Mouse (Mus musculus) MEL (cell line): ENCODE measurements at regions not wholly inside any gene's neighbourhood (a gene's known extent, or its start where the extent isn't known, plus 50 kb on each side); places are given as distances from the start of the nearest gene placed in this dataset.
A peak's percentile ranks its signal among the peaks of the same experiment; 100 is the strongest.

Experiments used
- DNase-seq: peaks from one replicate; pipeline ENCODE4 v3.0.0; 2011; ENCODE audit warnings: low read depth, low spot score
- H3K27ac ChIP-seq: 2 replicates; pipeline ENCODE4 v1.5.1; 2012; ENCODE audit warnings: low read depth, mild to moderate bottlenecking, control low read depth, low read length, moderate library complexity; ENCODE audit not compliant: control insufficient read depth
- H3K27me3 ChIP-seq, 2 experiments: fragments of 150-350 bp in 1 of 2; sonication (generic) in 1 of 2; 2 replicates each; pipeline ENCODE4 v1.6.1; 2012; ENCODE audit warnings: low read length in 2 of 2, mild to moderate bottlenecking in 2 of 2, improper control_type of control experiment in 1 of 2, moderate library complexity in 1 of 2; ENCODE audit not compliant: insufficient read depth in 2 of 2, control insufficient read depth in 1 of 2
- H3K36me3 ChIP-seq, 2 experiments: 2 replicates each; pipeline ENCODE4 v1.6.1; 2012 to 2014; ENCODE audit warnings: low read length in 2 of 2, improper control_type of control experiment in 1 of 2, inconsistent platforms in 1 of 2, mild to moderate bottlenecking in 1 of 2; ENCODE audit not compliant: insufficient read depth in 2 of 2, control insufficient read depth in 1 of 2
- H3K4me1 ChIP-seq, 2 experiments: fragments of 150-350 bp in 1 of 2; sonication (generic) in 1 of 2; 2 replicates each; pipeline ENCODE4 v1.6.1; 2012; ENCODE audit warnings: low read length in 2 of 2, improper control_type of control experiment in 1 of 2, mild to moderate bottlenecking in 1 of 2; ENCODE audit not compliant: insufficient read depth in 2 of 2, control insufficient read depth in 1 of 2
- H3K4me3 ChIP-seq, 2 experiments: fragments of 150-350 bp in 1 of 2; sonication (generic) in 1 of 2; 2 replicates each; pipeline ENCODE4 v1.5.1; 2012; ENCODE audit warnings: low read depth in 2 of 2, low read length in 2 of 2, mild to moderate bottlenecking in 2 of 2, moderate library complexity in 2 of 2, control low read depth in 1 of 2, improper control_type of control experiment in 1 of 2; ENCODE audit not compliant: control insufficient read depth in 1 of 2, insufficient read depth in 1 of 2
- H3K79me2 ChIP-seq: 2 replicates; pipeline ENCODE4 v1.6.1; 2012; ENCODE audit warnings: mild to moderate bottlenecking, low read length, moderate library complexity; ENCODE audit not compliant: control insufficient read depth, poor library complexity, insufficient read depth
- H3K9ac ChIP-seq: 2 replicates; pipeline ENCODE4 v1.6.1; 2012; ENCODE audit warnings: low read depth, mild to moderate bottlenecking, control low read depth, low read length, moderate library complexity; ENCODE audit not compliant: control insufficient read depth, poor library complexity, severe bottlenecking
- H3K9me3 ChIP-seq: fragments of 150-350 bp; sonication (generic); replicated peaks from 2 replicates; pipeline ENCODE4 v1.6.1; 2012; ENCODE audit warnings: mild to moderate bottlenecking, low read length, improper control_type of control experiment, moderate library complexity; ENCODE audit not compliant: insufficient read depth
- CHD2 ChIP-seq: IDR thresholded peaks from 2 replicates; pipeline ENCODE4 v1.6.1; 2011; ENCODE audit warnings: low read length, improper control_type of control experiment
- CTCF ChIP-seq, 3 experiments: IDR thresholded peaks in 2 of 3; conservative IDR thresholded peaks in 1 of 3; 2 replicates each; pipeline ENCODE4 v1.5.1; 2011 to 2012; ENCODE audit warnings: low read length in 3 of 3, low read depth in 2 of 3, mild to moderate bottlenecking in 2 of 3, improper control_type of control experiment in 1 of 3, inconsistent platforms in 1 of 3, mixed read lengths in 1 of 3, moderate library complexity in 1 of 3; ENCODE audit not compliant: control insufficient read depth in 1 of 3, insufficient read depth in 1 of 3, poor library complexity in 1 of 3, severe bottlenecking in 1 of 3
- E2F4 ChIP-seq: IDR thresholded peaks from 2 replicates; pipeline ENCODE4 v1.6.1; 2011; ENCODE audit warnings: low read depth, low read length, improper control_type of control experiment, borderline replicate concordance
- ELF1 ChIP-seq: IDR thresholded peaks from 2 replicates; pipeline ENCODE4 v1.6.1; 2014; ENCODE audit warnings: low read depth, mild to moderate bottlenecking, inconsistent platforms, low read length, improper control_type of control experiment, moderate library complexity
- EP300 ChIP-seq, 2 experiments: IDR thresholded peaks; 2 replicates each; pipeline ENCODE4 v1.6.1; 2011; ENCODE audit warnings: improper control_type of control experiment in 2 of 2, low read length in 2 of 2, low read depth in 1 of 2, mild to moderate bottlenecking in 1 of 2
- HCFC1 ChIP-seq: IDR thresholded peaks from 2 replicates; pipeline ENCODE4 v1.6.1; 2012; ENCODE audit warnings: low read depth, mild to moderate bottlenecking, inconsistent platforms, low read length, improper control_type of control experiment, moderate library complexity
- MAFK ChIP-seq: IDR thresholded peaks from 2 replicates; pipeline ENCODE4 v1.6.1; 2011; ENCODE audit warnings: low read depth, mild to moderate bottlenecking, low read length, improper control_type of control experiment, borderline replicate concordance
- MAX ChIP-seq: IDR thresholded peaks from 2 replicates; pipeline ENCODE4 v1.6.1; 2011; ENCODE audit warnings: low read length, improper control_type of control experiment
- NRF1 ChIP-seq: IDR thresholded peaks from 2 replicates; pipeline ENCODE4 v1.6.1; 2014; ENCODE audit warnings: low read depth, mild to moderate bottlenecking, inconsistent platforms, low read length, improper control_type of control experiment, moderate library complexity; ENCODE audit not compliant: poor library complexity, insufficient read depth, severe bottlenecking
- POLR2A ChIP-seq, 2 experiments: IDR thresholded peaks; 2 replicates each; pipeline ENCODE4 v1.6.1; 2011 to 2012; ENCODE audit warnings: low read length in 2 of 2, mild to moderate bottlenecking in 2 of 2, control low read depth in 1 of 2, improper control_type of control experiment in 1 of 2, low read depth in 1 of 2, moderate library complexity in 1 of 2; ENCODE audit not compliant: control insufficient read depth in 1 of 2, insufficient read depth in 1 of 2, poor library complexity in 1 of 2
- POLR2AphosphoS2 ChIP-seq: IDR thresholded peaks from 2 replicates; pipeline ENCODE4 v1.6.1; 2011; ENCODE audit warnings: low read length, improper control_type of control experiment
- POLR2AphosphoS5 ChIP-seq: IDR thresholded peaks from 2 replicates; pipeline ENCODE4 v1.6.1; 2012; ENCODE audit warnings: low read depth, borderline replicate concordance, mild to moderate bottlenecking, inconsistent platforms, low read length, moderate library complexity, mixed read lengths
- RAD21 ChIP-seq: IDR thresholded peaks from 2 replicates; pipeline ENCODE4 v1.6.1; 2011; ENCODE audit warnings: mild to moderate bottlenecking, low read depth, low read length, improper control_type of control experiment
- RCOR1 ChIP-seq: IDR thresholded peaks from 2 replicates; pipeline ENCODE4 v1.6.1; 2012; ENCODE audit warnings: low read depth, mild to moderate bottlenecking, inconsistent platforms, low read length, improper control_type of control experiment
- SMC3 ChIP-seq: IDR thresholded peaks from 2 replicates; pipeline ENCODE4 v1.6.1; 2011; ENCODE audit warnings: low read depth, low read length, improper control_type of control experiment
- TBP ChIP-seq: IDR thresholded peaks from 2 replicates; pipeline ENCODE4 v1.8.0; 2011; ENCODE audit warnings: low read depth, low read length, improper control_type of control experiment
- USF2 ChIP-seq, 2 experiments: IDR thresholded peaks; 2 replicates each; pipeline ENCODE4 v1.6.1; 2011 to 2012; ENCODE audit warnings: improper control_type of control experiment in 2 of 2, low read length in 2 of 2, borderline replicate concordance in 1 of 2, inconsistent platforms in 1 of 2, low read depth in 1 of 2, mild to moderate bottlenecking in 1 of 2; ENCODE audit not compliant: insufficient read depth in 1 of 2
- ZKSCAN1 ChIP-seq: IDR thresholded peaks from 2 replicates; pipeline ENCODE4 v1.6.1; 2012; ENCODE audit warnings: low read depth, mild to moderate bottlenecking, inconsistent platforms, low read length, improper control_type of control experiment, moderate library complexity
- ZMIZ1 ChIP-seq: IDR thresholded peaks from 2 replicates; pipeline ENCODE4 v1.6.1; 2012; ENCODE audit warnings: low read depth, mild to moderate bottlenecking, inconsistent platforms, low read length, improper control_type of control experiment, moderate library complexity

DNA sequence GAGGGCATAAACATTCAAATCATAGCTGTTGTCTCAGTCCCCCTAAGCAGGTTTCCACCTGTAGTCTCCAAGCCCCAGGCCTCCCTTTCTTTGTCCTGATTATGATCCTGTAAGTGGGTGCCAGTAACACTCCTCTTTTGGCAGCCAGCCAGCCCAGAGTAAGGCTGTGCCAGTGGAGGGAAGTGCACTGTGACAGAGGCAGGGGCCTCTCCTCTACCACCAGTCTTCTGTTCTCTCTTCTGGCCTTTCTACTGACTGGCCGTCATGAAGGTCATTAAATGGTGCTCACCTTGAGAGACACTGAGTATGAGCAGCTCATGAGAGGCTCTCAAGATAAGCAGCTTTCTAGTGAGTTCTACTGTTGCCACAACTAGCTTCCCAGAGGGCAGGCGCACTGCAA is 63.5 kb upstream of the Met start:
- DNase-seq: peak; percentile 18
- Histone ChIP-seq H3K4me3 (no peak overlapping the region), H3K4me1 (no peaks in the 10 kb centered on the region), H3K9ac (no peak overlapping the region), H3K36me3 (no peaks in the 10 kb centered on the region), H3K27me3 (no peaks in the 10 kb centered on the region; a peak in 1 of 4 replicates), H3K27ac (no peak overlapping the region), H3K9me3 (no peaks in the 10 kb centered on the region), H3K79me2 (no peaks in the 10 kb centered on the region)
- TF ChIP-seq USF2 (IDR thresholded peaks at IDR 0.05; ENCODE audit: borderline replicate concordance in 1 of 2, insufficient read depth in 1 of 2, low read depth in 1 of 2, low read length in 2 of 2) (no peak), CTCF (IDR thresholded peaks at IDR 0.05 in 2 of 3, conservative IDR thresholded peaks at IDR 0.05 in 1 of 3; ENCODE audit: control insufficient read depth in 1 of 3, insufficient read depth in 1 of 3, low read depth in 2 of 3, low read length in 3 of 3, poor library complexity in 1 of 3, severe bottlenecking in 1 of 3) (no peak), MAFK (no peak), EP300 (IDR thresholded peaks at IDR 0.05; ENCODE audit: low read depth in 1 of 2, low read length in 2 of 2) (no peak), TBP (no peak), ELF1 (no peak), POLR2AphosphoS2 (no peak), ZMIZ1 (no peak), HCFC1 (no peak), MAX (no peak), SMC3 (no peak), CHD2 (no peak)

DNA sequence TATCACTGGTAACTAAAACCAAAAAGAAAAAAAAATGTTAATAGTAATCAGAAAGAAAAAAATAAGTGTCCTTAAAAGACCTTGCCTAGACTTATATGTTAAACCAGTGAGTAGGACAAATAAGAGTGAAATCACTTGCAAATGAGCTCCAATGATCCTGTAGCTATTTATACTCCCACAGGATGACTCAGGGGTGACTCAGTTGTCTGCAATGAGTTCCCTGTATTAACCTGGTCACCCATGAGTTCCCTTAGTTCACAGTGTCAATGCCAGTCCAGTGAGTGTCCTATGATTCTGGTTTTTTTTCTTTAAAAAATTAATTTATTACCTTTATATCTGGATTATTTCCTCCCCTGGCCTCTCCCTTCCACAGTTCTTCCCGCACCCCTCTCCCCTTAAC is 55.5 kb upstream of the Met start:
- Histone ChIP-seq H3K9me3 (no peaks in the 10 kb centered on the region), H3K27ac (no peak overlapping the region), H3K4me1 (no peaks in the 10 kb centered on the region; a peak in 1 of 4 replicates), H3K27me3 (no peaks in the 10 kb centered on the region; a peak in 1 of 4 replicates), H3K36me3 (peaks cover 0 to 3% of the 10 kb centered on the region in 2 experiments; a peak in 2 of 4 replicates)
- DNase-seq: no peak
- TF ChIP-seq POLR2A (IDR thresholded peaks at IDR 0.05; ENCODE audit: control insufficient read depth in 1 of 2, insufficient read depth in 1 of 2, low read depth in 1 of 2, low read length in 2 of 2, poor library complexity in 1 of 2): no peak
- TF ChIP-seq POLR2AphosphoS5: no peak
- no peak for TF ChIP-seq RAD21
- TF ChIP-seq E2F4: no peak
- TF ChIP-seq RCOR1: no peak
- no peak for TF ChIP-seq ZKSCAN1
- no peak for TF ChIP-seq NRF1
- TF ChIP-seq, all 39 proteins: peak for 0
- no peak overlapping the region for H3K9ac ChIP-seq
- no peak overlapping the region for H3K4me3 ChIP-seq
- no peaks in the 10 kb centered on the region for H3K79me2 ChIP-seq
